Mouse (Mus musculus): ENCODE results near the gene Srms.
A peak's percentile ranks its signal among the peaks of the same experiment; 100 is the strongest.
"Not testable (repeated sequence)": the region's sequence is repeated elsewhere in the genome, so short reads cannot be mapped to it uniquely, and the experiment has no call there.

Gene Srms

GRCm38 (mm10) chr2:181219538-181220216, 6.7 kb upstream of the Srms start, which contains the start of gene Fndc11:
Fndc11 (plus strand) TSS chr2:181220013.
- DNase-seq (ENCODE audit: low read depth, low spot score), result peak; percentile 12

GRCm38 (mm10) chr2:181218881-181219485, 6.0 kb upstream of the Srms start:
- no peak for DNase-seq (ENCODE audit: low read depth, low spot score)

DNA sequence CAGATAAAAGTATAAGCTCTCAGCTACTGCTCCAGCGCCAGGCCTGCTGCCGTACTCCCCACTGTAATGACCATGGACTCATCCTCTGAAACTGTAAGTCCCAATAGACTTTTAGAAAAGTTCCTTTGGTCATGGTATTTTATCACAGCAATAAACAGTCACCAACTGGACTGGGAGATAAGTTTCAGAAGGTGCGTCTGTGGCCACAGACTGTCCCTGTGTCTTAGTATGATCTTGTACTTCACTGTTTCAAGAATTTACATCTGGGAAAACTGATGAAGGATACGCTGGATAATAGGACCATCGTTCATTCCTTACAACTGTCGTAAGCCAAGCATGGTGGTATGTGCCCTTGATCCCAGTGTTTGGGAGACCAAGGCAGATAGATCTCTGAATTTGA, 3.1 kb upstream of the Srms start:
- no peak for DNase-seq (ENCODE audit: low read depth, low spot score)

DNA sequence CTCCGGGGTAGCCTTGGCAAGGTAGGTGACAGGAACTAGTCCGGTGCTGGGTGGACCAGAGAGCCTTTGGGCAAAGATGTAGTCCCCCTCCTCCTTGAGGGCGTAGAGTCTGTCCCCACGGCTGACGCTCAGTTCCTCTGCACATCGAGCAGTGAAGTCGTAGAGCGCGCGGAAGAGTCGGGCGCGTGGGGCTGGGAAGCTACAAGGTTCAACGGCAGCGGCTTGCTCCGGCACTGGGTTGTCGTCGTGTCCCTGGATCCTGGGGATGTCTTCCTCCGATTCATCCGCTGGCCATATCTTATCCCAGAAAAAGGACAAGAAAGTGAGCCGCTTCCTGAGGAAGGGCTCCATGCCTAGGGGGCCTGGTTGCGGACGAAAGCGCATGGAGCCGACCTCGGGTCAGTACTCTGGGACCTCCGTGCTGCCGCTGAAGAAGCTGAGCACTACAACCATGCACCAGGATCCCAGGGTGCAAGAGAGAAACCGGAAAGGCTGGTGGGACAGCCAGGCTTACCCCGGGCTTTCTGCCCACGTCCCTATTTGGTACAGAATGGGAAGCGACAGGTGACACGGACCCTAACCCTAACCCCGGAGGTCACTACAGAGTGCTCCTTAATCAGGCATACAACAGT, 480 bp downstream of the Srms start:
- no peak for DNase-seq (ENCODE audit: low read depth, low spot score)

DNA sequence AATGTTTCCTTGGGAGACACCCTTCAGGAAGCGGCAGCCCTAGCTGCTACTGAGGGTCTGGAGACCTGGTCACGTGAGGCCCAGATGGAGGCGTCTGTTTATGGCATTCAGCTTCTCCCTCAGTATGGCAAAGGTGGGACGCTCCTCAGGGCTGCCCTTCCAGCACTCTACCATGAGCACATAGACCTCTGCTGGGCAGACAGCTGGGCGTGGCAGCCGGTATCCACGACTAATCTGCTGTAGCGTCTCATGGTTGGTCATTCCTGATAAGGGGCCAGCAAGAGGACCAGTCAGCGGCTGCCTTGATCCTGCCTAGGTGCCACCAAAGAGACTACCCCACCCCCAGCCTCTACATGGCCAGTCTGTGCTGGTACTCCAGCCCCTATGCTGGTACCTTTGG, 6.9 kb downstream of the Srms start:
- DNase-seq (ENCODE audit: low read depth, low spot score), result no peak

DNA sequence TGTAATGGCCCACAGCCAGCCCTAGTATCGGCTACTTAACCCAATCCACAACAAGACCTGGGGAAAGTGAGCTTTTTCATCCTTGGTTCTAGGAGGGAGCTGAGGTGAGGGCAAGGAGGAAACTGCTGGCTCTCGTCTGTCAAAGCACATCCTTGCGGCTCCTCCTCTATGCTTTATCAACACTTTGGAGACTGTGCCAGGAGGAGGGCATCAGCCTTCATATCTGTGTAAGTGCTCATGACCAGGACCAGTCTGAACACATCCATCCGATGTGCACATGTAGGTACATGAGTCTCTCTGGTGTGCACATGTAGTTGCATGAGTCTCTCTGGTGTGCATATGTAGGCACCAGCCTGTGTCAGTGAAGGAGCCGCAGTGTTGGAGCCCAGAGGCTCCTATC, 7.3 kb downstream of the Srms start:
- DNase-seq (ENCODE audit: low read depth, low spot score), result no peak

DNA sequence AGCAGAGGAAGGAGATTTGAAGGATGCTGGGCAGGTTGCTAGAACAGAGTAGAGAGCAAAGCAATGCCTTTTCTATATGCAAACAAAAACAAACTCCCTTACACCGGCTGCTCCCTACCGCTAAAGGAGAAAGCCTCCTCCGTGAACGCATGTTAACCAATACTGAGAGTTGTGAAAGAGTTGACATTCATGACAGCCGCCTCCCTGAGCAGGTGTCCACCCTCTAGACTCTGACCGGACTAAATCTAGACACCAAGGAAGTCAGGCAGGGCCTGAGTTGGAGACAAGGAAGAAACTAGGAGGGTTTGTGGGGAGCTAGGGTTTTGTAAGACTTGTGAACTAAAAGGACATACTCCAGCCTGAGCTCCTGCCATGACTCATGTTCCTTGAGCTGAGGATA, 10.1 kb downstream of the Srms start:
- DNase-seq (ENCODE audit: low read depth, low spot score), result no peak

DNA sequence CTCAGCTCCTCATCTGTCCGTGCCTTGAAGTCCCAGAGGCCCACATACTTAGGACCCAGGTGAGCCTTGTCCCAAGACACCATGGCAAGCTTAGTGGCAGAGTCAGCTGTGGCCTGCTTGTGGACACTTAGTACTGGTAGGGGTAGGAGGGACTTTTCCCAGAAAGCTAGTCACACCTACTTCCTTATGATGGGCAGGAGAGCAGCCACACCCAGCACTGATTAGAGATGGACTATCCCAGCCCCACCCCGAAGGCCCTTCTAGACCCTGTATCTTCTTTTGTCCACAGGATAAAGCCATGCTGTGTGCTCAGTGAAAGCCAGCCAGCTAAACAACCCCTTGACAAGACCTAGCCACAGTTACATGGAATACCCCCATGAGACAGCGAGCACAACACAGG, 10.6 kb downstream of the Srms start, which contains the start of gene Ptk6:
TSS of gene Ptk6 (minus strand) at position 368 of the 400 bp plus-strand sequence.
- DNase-seq (ENCODE audit: low read depth, low spot score), result no peak

DNA sequence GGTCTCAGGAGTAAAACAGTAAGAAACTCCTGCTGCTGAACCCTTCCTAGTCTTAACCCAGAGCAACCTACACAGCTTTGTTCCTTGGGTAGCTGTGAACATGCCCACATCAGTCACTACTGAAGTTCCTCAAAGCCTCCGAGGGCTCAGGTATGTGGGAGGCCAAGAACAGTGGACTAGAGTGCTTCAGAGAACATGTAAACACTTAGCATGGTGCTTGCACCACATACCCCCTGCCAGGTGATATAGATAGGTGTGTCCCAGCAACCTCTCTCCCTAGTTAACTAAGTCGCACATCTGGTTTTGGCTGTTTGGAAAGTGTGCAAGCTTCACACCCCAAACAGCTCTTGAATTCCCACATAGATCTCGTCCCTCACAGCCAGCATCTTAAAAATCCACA, 11.4 kb downstream of the Srms start:
- DNase-seq (ENCODE audit: low read depth, low spot score), result no peak

GRCm38 (mm10) chr2:181196628-181197300, 16.2 kb downstream of the Srms start:
- no peak for DNase-seq (ENCODE audit: low read depth, low spot score)

DNA sequence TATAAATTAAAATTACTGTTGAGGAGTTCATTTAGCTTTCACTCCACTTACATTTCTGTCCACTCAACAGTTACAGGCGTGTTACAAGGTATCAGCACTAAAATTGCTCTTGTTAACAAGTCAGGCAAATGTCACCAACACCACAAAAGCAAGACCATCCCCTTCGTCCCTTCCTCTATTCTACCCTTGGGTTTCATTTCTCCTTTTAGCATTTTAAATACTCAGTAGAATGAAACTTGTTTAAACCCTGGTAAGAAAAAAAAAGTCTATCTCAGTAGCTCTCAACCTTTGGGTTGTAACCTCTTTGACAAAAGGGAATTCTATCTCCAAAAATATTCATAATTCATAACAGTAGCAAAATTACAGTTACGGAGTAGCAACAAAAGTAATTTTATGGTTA, 19.9 kb downstream of the Srms start:
- no peak for DNase-seq (ENCODE audit: low read depth, low spot score)

DNA sequence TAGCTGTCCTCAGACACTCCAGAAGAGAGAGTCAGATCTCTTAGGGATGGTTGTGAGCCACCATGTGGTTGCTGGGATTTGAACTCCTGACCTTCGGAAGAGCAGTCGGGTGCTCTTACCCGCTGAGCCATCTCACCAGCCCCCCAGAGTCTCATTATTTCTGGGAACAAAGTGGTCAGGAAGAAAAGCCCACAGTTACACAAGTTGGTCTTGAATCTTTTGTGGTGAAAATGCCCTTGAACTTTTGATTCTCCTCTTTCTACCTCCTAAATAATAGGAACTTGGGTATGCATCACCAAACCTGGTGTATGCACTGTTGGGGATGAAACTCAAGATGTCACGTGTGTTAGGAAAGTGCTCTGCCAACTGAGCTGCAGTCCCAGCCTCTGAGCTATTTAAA, 21.0 kb downstream of the Srms start:
- no peak for DNase-seq (ENCODE audit: low read depth, low spot score)

DNA sequence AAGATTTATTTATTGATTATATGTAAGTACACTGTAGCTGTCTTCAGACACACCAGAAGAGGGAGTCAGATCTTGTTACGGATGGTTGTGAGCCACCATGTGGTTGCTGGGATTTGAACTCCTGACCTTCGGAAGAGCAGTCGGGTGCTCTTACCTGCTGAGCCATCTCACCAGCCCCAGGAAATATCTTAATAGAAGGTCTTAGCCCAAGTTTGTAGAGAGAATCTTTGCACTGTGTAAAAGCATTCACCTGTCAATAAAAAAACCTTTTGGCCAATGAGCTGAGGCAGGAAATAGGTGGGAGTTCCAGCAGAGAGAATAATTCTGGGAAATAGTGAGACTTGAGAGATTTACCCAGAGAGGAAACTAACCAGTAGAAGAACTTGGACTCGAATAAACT, 21.6 kb downstream of the Srms start:
- DNase-seq (ENCODE audit: low read depth, low spot score), result not testable (repeated sequence)

DNA sequence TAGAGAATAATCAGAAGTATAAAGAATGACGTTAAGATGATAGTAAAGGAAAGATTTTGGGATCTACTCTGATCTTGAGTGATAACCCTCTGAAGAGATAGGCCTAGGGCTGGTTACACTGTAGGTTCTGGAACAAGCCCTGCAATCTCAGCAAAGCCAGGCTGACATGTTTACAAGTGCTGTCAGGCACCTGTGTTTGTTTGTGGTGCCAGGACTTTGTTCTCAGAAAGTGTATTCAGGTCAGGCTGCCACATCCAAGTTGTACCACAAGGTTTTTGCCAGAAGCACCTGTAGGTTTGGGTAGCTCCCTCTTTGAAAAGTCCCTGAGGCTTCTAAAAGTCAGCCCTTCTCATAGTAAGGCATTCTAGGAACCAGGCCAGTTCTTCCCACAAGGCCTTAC, 23.7 kb downstream of the Srms start:
- no peak for DNase-seq (ENCODE audit: low read depth, low spot score)

- no peak for DNase-seq (ENCODE audit: low read depth, low spot score)
Measured at GRCm38 (mm10) chr2:181188681-181189080, 24.3 kb downstream of the Srms start.

GRCm38 (mm10) chr2:181187121-181188000, 25.6 kb downstream of the Srms start, which contains the start of gene Ppdpf:
Ppdpf (plus strand) TSS chr2:181187247.
- DNase-seq (ENCODE audit: low read depth, low spot score), result peak; percentile 94

GRCm38 (mm10) chr2:181186635-181187034, 26.4 kb downstream of the Srms start:
- peak; percentile 82 for DNase-seq (ENCODE audit: low read depth, low spot score)

GRCm38 (mm10) chr2:181180898-181181297, 32.1 kb downstream of the Srms start:
- no peak for DNase-seq (ENCODE audit: low read depth, low spot score)

- no peak for DNase-seq (ENCODE audit: low read depth, low spot score)
Measured at GRCm38 (mm10) chr2:181178471-181178870, 34.5 kb downstream of the Srms start.

DNA sequence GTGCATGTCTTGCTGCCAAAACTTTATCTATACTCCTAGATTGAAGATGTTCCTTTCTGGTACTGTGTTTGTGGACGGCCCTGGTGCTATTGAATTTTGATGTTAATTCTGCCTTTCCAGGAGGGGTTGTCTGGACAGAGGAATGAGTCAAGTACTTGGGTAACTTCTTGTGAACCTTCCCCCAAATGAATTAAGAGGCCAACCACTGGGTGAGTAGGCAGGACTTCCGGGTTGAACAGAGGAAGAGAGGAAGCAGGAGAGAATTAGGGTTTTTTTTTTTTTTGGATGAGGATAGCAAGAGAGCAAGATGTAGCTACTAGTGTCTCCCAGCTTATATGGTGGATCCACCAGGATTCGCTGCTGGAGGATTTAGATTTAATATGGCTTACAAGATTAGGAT, 35.0 kb downstream of the Srms start:
- no peak for DNase-seq (ENCODE audit: low read depth, low spot score)

GRCm38 (mm10) chr2:181174646-181175045, 38.3 kb downstream of the Srms start:
- no peak for DNase-seq (ENCODE audit: low read depth, low spot score)
